Mouse (Mus musculus) heart, adult 2 months (tissue): ENCODE results near the gene Pms2. TPM values are rescaled to one million over a fixed set of nuclear protein-coding genes. Genes with fewer than 3 reads are reported as not detected.

Source experiments
- DNase-seq, 2 experiments: peaks; one replicate each; pipeline ENCODE4 v3.0.0; 2021
- H3K27ac ChIP-seq: fragments of 200-600 bp; 2 replicates; pipeline ENCODE4 v1.8.1; 2022
- H3K27me3 ChIP-seq: fragments of 200-500 bp; 2 replicates; pipeline ENCODE4 v1.6.1; 2012; ENCODE audit warnings: mild to moderate bottlenecking, low read length, inconsistent platforms, mixed read lengths; ENCODE audit not compliant: control insufficient read depth, insufficient read depth
- H3K36me3 ChIP-seq: fragments of 200-500 bp; 2 replicates; pipeline ENCODE4 v1.6.1; 2012; ENCODE audit warnings: low read length, inconsistent platforms; ENCODE audit not compliant: control insufficient read depth, insufficient read depth
- H3K4me1 ChIP-seq: fragments of 200-500 bp; 2 replicates; pipeline ENCODE4 v1.6.1; 2011; ENCODE audit warnings: low read length; ENCODE audit not compliant: control insufficient read depth, insufficient read depth
- H3K4me3 ChIP-seq: fragments of 200-600 bp; 2 replicates; pipeline ENCODE4 v1.8.1; 2022
- H3K79me2 ChIP-seq: fragments of 200-500 bp; replicated peaks from 2 replicates; pipeline ENCODE4 v1.6.1; 2012; ENCODE audit warnings: mild to moderate bottlenecking, inconsistent platforms, low read length, moderate library complexity, mixed read lengths; ENCODE audit not compliant: control insufficient read depth, insufficient read depth
- H3K9ac ChIP-seq: fragments of 200-500 bp; 2 replicates; pipeline ENCODE4 v1.6.1; 2012; ENCODE audit warnings: low read depth, mild to moderate bottlenecking, control low read depth, inconsistent platforms, low read length, mixed read lengths
- CTCF ChIP-seq: fragments of 200-600 bp; IDR thresholded peaks from 2 replicates; pipeline ENCODE4 v1.8.1; 2022; ENCODE audit warnings: antibody characterized with exemption, mild to moderate bottlenecking, moderate library complexity
- EP300 ChIP-seq: fragments of 200-500 bp; IDR thresholded peaks from 2 replicates; pipeline ENCODE4 v1.6.1; 2011; ENCODE audit warnings: low read depth, low read length, control low read depth; ENCODE audit not compliant: insufficient read depth
- POLR2A ChIP-seq: fragments of 200-500 bp; IDR thresholded peaks from 2 replicates; pipeline ENCODE4 v1.6.1; 2011; ENCODE audit warnings: mild to moderate bottlenecking, low read depth, low read length, control low read depth; ENCODE audit not compliant: insufficient read depth
- WGBS: fragments of 180-500 bp; shearing (Covaris S2); methylation state at CpG from one replicate; pipeline ENCODE4 v1.1.7; 2018; 5-methylcytosine and 5-hydroxymethylcytosine counted together
- intact Hi-C: fragments of 180-260 bp; cut with DNase I; formaldehyde crosslinking; loops from one replicate; pipeline ENCODE4 v1.15.1; 2025
- polyA plus RNA-seq: library from polyadenylated mRNA; depleted of rRNA; stranded (reverse); fragments of >200 nt; gene quantifications from 2 replicates; pipeline ENCODE4 v1.2.3, GENCODE M21; 2012
- total RNA-seq, 2 experiments: library from RNA; stranded (reverse); gene quantifications; 2 replicates each; pipeline ENCODE4 v1.2.3; 2021

Pms2 gene
- total and polyA plus RNA-seq, 3 experiments, result 1.5 to 3.5 (median 3.3) TPM

DNA sequence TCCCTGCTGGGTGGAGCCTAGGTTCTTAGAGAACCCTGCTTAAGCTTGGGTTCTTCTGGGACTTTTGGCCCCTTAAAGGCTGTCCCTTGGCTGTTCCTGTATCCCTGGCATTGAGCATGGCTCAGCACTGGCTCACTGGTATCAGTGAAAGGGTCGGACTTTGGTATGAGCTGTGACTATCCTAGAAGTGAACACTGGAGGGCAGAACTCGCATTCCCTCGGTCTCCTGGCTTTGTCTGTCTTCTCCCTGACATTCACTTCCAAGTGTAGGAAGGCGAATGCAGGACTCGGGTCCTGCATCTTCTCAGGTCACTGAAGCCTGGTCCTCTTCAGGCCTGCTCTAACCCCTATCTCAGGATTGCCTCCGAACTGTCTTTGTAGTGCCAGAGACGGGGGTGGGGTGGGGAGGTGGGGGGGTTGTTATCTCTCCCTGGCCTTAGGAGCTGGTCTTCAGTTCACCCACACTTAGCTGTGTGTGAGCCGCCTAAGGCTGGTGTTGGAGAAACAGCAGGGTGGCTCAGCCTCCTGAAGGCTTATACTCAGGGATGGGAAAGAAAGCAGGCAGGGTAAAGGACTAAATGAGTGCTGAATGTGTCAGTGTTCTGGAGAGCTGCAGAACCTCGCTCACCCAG is 17.4 kb upstream of the Pms2 start:
- H3K27ac ChIP-seq, result no peak overlapping the region
- no peaks in the 10 kb centered on the region for H3K4me1 ChIP-seq
- WGBS, result 62% methylated on average over 9 of the region's 9 CpGs
- no peak for DNase-seq
- no peak overlapping the region for H3K4me3 ChIP-seq
- TF ChIP-seq POLR2A, result no peak
- TF ChIP-seq CTCF, result peak; percentile 40
- TF ChIP-seq EP300, result no peak
- no peaks in the 10 kb centered on the region for H3K79me2 ChIP-seq
- no peaks in the 10 kb centered on the region for H3K27me3 ChIP-seq
- no peaks in the 10 kb centered on the region for H3K36me3 ChIP-seq
- intact Hi-C loops, result no loop called here
- H3K9ac ChIP-seq, result no peak overlapping the region

DNA sequence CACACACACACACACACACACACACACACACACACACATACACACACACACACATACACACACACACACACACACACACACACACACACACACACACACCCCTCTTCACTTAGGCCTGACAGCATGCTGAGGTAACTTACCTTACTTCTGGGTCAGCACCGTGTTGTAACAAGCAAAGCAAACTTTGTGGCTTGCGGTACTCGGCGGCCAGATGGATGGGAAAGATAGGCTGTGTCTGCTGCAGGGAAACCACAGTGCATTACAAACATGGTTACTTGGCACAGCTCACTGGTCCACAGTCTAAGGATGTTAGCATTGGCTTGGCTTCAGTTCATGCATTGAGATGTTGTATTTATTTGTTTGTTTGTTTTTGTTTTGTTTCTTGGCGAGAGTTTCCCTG is 16.4 kb upstream of the Pms2 start:
- Histone ChIP-seq H3K79me2 (no peaks in the 10 kb centered on the region), H3K9ac (no peak overlapping the region), H3K27me3 (no peaks in the 10 kb centered on the region), H3K4me3 (no peak overlapping the region), H3K36me3 (no peaks in the 10 kb centered on the region), H3K4me1 (no peaks in the 10 kb centered on the region), H3K27ac (no peak overlapping the region)
- no peak for DNase-seq
- 71% methylated on average over 5 of the region's 5 CpGs for WGBS
- TF ChIP-seq CTCF (no peak), EP300 (no peak), POLR2A (no peak)
- intact Hi-C loops, result no loop called here

- intact Hi-C loops, result no loop called here
- Histone ChIP-seq H3K4me1 (peaks cover 1% of the 10 kb centered on the region), H3K27me3 (no peaks in the 10 kb centered on the region), H3K27ac (no peak within 1 kb of the TSS), H3K79me2 (no peaks in the 10 kb centered on the region), H3K4me3 (no peak within 1 kb of the TSS), H3K9ac (no peak within 1 kb of the TSS), H3K36me3 (peaks cover 6% of the 10 kb centered on the region; the same call in 1 of the 2 replicates)
- WGBS, result 89% methylated on average over 14 of the region's 14 CpGs
- no peak for DNase-seq
- TF ChIP-seq EP300 (no peak), CTCF (0 out of 2 replicates have a peak, but pooled peaks have one; percentile 1), POLR2A (no peak)
Measured at GRCm38 (mm10) chr5:143897635-143898330, 12.0 kb upstream of the Pms2 start, which contains the start of gene Ankrd61. Gene Ankrd61 (minus strand): TSS chr5:143897685.

DNA sequence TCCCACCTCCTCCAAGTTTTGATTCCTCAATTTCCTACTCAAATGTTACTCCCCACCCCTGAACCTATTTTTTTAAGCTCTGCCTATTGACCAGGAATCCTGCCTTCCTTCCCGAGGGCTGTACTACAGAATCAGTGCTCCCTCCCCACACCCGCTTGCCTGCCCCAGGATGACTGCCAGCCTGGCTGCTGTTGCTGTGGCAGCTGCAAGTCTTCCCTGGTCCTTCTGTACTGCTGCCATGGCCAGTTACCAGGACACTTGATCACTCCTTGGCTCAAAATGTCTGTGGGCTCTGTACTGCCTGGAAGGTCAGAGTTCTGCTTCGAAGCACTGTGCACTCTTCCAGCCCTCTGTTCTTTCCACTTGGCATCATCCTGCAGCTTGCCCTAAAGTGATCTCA is 7.7 kb upstream of the Pms2 start:
- Histone ChIP-seq H3K9ac (no peak overlapping the region), H3K27me3 (no peaks in the 10 kb centered on the region), H3K27ac (no peak overlapping the region), H3K4me3 (no peak overlapping the region), H3K79me2 (no peaks in the 10 kb centered on the region), H3K36me3 (peaks cover 6% of the 10 kb centered on the region; the same call in 1 of the 2 replicates), H3K4me1 (peaks cover 1% of the 10 kb centered on the region)
- no peak for TF ChIP-seq EP300
- no peak for TF ChIP-seq CTCF
- no peak for TF ChIP-seq POLR2A
- intact Hi-C loops, result no loop called here
- peak; percentile 53 to 74 for DNase-seq
- WGBS, result 46% methylated on average over 3 of the region's 3 CpGs

GRCm38 (mm10) chr5:143903813-143904212 is 6.0 kb upstream of the Pms2 start:
- TF ChIP-seq EP300 (no peak), POLR2A (no peak), CTCF (no peak)
- Histone ChIP-seq H3K79me2 (no peaks in the 10 kb centered on the region), H3K4me3 (no peak overlapping the region), H3K36me3 (peaks cover 6% of the 10 kb centered on the region; the same call in 1 of the 2 replicates), H3K27ac (no peak overlapping the region), H3K27me3 (no peaks in the 10 kb centered on the region), H3K9ac (no peak overlapping the region), H3K4me1 (peaks cover 1% of the 10 kb centered on the region)
- intact Hi-C loops, result no loop called here
- no peak for DNase-seq
- WGBS, result 70% methylated on average over 4 of the region's 4 CpGs

- no peak for DNase-seq
- H3K4me3 ChIP-seq, result no peak overlapping the region
- H3K36me3 ChIP-seq, result peaks cover 4% of the 10 kb centered on the region
- no peaks in the 10 kb centered on the region for H3K79me2 ChIP-seq
- TF ChIP-seq EP300 (no peak), POLR2A (no peak), CTCF (no peak)
- no peaks in the 10 kb centered on the region for H3K4me1 ChIP-seq
- 79% methylated on average over 8 of the region's 8 CpGs for WGBS
- intact Hi-C loops, result loop anchor here (5.0 kb wide), 1 partner anchor 334 kb away; no protein-coding TSS in a partner anchor
- no peaks in the 10 kb centered on the region for H3K27me3 ChIP-seq
- no peak overlapping the region for H3K9ac ChIP-seq
- H3K27ac ChIP-seq, result no peak overlapping the region
Measured at GRCm38 (mm10) chr5:143906429-143906828, 3.3 kb upstream of the Pms2 start.
